25 mouse cellular contexts compared by ENCODE assay signal in genomic region chr11:51295742-51296141, GRCm38 (mm10). TPM values are rescaled to one million over a fixed set of nuclear protein-coding genes. Genes with fewer than 3 reads are reported as not detected.
DNase-seq lines count a peak whose midpoint lies in the region; ATAC-seq and TF ChIP-seq lines count a peak whose summit lies in the region.
"Had no signal": no experiment of that assay in that cellular context is flagged by ENCODE, and none has a peak within 500 bp of the region (broad histone marks: within the 10 kb centered on the region; RNA-seq: fewer than 3 reads in every experiment).

No protein-coding gene starts in this region.

- H3K4me1 ChIP-seq in heart, embryonic 10.5 days: peaks cover 4% of the 10 kb centered on the region; the same call in 1 of the 2 replicates
- H3K4me1 ChIP-seq in midbrain, postnatal 0 days (ENCODE audit: insufficient read depth, low read length): no peaks in the 10 kb centered on the region
- H3K4me1 ChIP-seq in midbrain, embryonic 16.5 days (ENCODE audit: control insufficient read depth, insufficient read depth, low read length): no peaks in the 10 kb centered on the region

- H3K9me3 ChIP-seq in heart, embryonic 10.5 days: peaks cover 4% of the 10 kb centered on the region
- H3K9me3 ChIP-seq in midbrain, postnatal 0 days (ENCODE audit: low read length): no peaks in the 10 kb centered on the region
- no peaks in the 10 kb centered on the region for H3K9me3 ChIP-seq in midbrain, embryonic 16.5 days (replicated peaks; ENCODE audit: control insufficient read depth, low read length, poor library complexity, severe bottlenecking)
- H3K9me3 ChIP-seq: embryonic facial prominence, embryonic 15.5 days; G1E; heart, embryonic 15.5 days; hindbrain, embryonic 15.5 days had no signal

- no peak overlapping the region for H3K27ac ChIP-seq in heart, embryonic 10.5 days
- no peak overlapping the region for H3K27ac ChIP-seq in midbrain, postnatal 0 days (ENCODE audit: low read depth, low read length)
- no peak overlapping the region for H3K27ac ChIP-seq in midbrain, embryonic 16.5 days (ENCODE audit: low read length)
- H3K27ac ChIP-seq: embryonic facial prominence, embryonic 15.5 days; gastrocnemius, adult 2 months; heart, embryonic 15.5 days; hindbrain, embryonic 10.5 days; hindbrain, embryonic 15.5 days had no signal

- ATAC-seq in midbrain, postnatal 0 days (ENCODE audit: low FRiP score): no peak; the same call in 1 of the 2 replicates
- ATAC-seq in midbrain, embryonic 16.5 days: no peak
- ATAC-seq: CD4-positive, CD25-positive, alpha-beta regulatory T cell, adult 4 months; inflammation-experienced regulatory T-cells, adult 6 months; intestine, postnatal 0 days had no signal

- intact Hi-C loops in heart, postnatal 25 days (cut with DNase I): no loop called here

- H3K27me3 ChIP-seq in heart, embryonic 10.5 days (ENCODE audit: insufficient read depth, poor library complexity, severe bottlenecking): peaks cover 27% of the 10 kb centered on the region
- H3K27me3 ChIP-seq in midbrain, postnatal 0 days (ENCODE audit: insufficient read depth, low read length): no peaks in the 10 kb centered on the region; the same call in 1 of the 2 replicates
- H3K27me3 ChIP-seq in midbrain, embryonic 16.5 days (ENCODE audit: control insufficient read depth, insufficient read depth, low read depth, low read length): no peaks in the 10 kb centered on the region

- TF ChIP-seq CTCF in midbrain, postnatal 0 days (IDR thresholded peaks at IDR 0.05): no peak

- no peak overlapping the region for H3K4me3 ChIP-seq in heart, embryonic 10.5 days
- H3K4me3 ChIP-seq in midbrain, postnatal 0 days (ENCODE audit: low read depth, low read length): no peak overlapping the region
- H3K4me3 ChIP-seq in midbrain, embryonic 16.5 days (ENCODE audit: low read depth, low read length): no peak overlapping the region
- H3K4me3 ChIP-seq: embryonic facial prominence, embryonic 15.5 days; erythroblast, embryonic 14.5 days; gastrocnemius, adult 2 months; heart, embryonic 15.5 days; hindbrain, embryonic 10.5 days; hindbrain, embryonic 15.5 days had no signal

- peaks cover 7% of the 10 kb centered on the region; the same call in 1 of the 2 replicates for H3K36me3 ChIP-seq in heart, embryonic 10.5 days
- H3K36me3 ChIP-seq in midbrain, postnatal 0 days (ENCODE audit: insufficient read depth, low read length): no peaks in the 10 kb centered on the region
- no peaks in the 10 kb centered on the region for H3K36me3 ChIP-seq in midbrain, embryonic 16.5 days (ENCODE audit: control insufficient read depth, insufficient read depth, low read length)
- H3K36me3 ChIP-seq: embryonic facial prominence, embryonic 15.5 days; G1E; heart, embryonic 15.5 days; hindbrain, embryonic 15.5 days had no signal

- WGBS in heart, embryonic 10.5 days: 87% methylated on average over 3 of the region's 3 CpGs
- 88% methylated on average over 3 of the region's 3 CpGs for WGBS in midbrain, postnatal 0 days
- 74% methylated on average over 3 of the region's 3 CpGs for WGBS in midbrain, embryonic 16.5 days

- no peak overlapping the region for H3K9ac ChIP-seq in midbrain, postnatal 0 days (replicated peaks; ENCODE audit: low read length, poor library complexity, severe bottlenecking)
- no peak overlapping the region for H3K9ac ChIP-seq in midbrain, embryonic 16.5 days (ENCODE audit: low read depth, low read length)
- H3K9ac ChIP-seq: embryonic facial prominence, embryonic 15.5 days; heart, embryonic 15.5 days; hindbrain, embryonic 15.5 days had no signal

- peak; percentile 29 to 54 for DNase-seq in cerebellum, postnatal 10 days
- DNase-seq in cerebellum, adult 11 months: no peak
- peak; percentile 58 for DNase-seq in heart, embryonic 10.5 days (ENCODE audit: low spot score)
- no peak for DNase-seq in heart, postnatal 25 days (ENCODE audit: low spot score)
- DNase-seq in midbrain, postnatal 0 days (ENCODE audit: low spot score): peak; percentile 49
- DNase-seq in adrenal gland, postnatal 10 days: no peak
- DNase-seq: adrenal gland, postnatal 14 days; B cell, adult 2 months; cerebellum, adult 2 months; embryo, embryonic 11 days; gastrocnemius, adult 2 months; gastrocnemius, postnatal 25 days; heart, postnatal 14 days had no signal

- H3K4me2 ChIP-seq in midbrain, postnatal 0 days (ENCODE audit: low read depth, low read length, poor library complexity, severe bottlenecking): no peak overlapping the region
- H3K4me2 ChIP-seq in midbrain, embryonic 16.5 days (ENCODE audit: low read length): no peak overlapping the region
- H3K4me2 ChIP-seq: embryonic facial prominence, embryonic 15.5 days; heart, embryonic 15.5 days; hindbrain, embryonic 15.5 days had no signal

RNA-seq across cellular contexts. Expression of gene Col23a1, which starts 6.0 kb away (rescaled TPM):
- polyA plus RNA-seq in heart, embryonic 10.5 days (2016; fragmentation: Nextera tagmentation; extraction: Ambion mirVana): 10.2 and 12.1 TPM in 2 replicates
- total RNA-seq in heart, postnatal 25 days (2021): 1 to 10 TPM; 1.0 to 1.6 TPM
- 10.7 and 13.5 TPM in 2 replicates for total RNA-seq in midbrain, postnatal 0 days (2014; rRNA removed)
- 4.2 and 4.5 TPM in 2 replicates for polyA plus RNA-seq in midbrain, postnatal 0 days (2015; fragmentation: Nextera tagmentation; extraction: Ambion mirVana)
- 3.0 and 4.1 TPM in 2 replicates for polyA plus RNA-seq in midbrain, embryonic 16.5 days (2015; fragmentation: Nextera tagmentation; extraction: Ambion mirVana)
- total RNA-seq in adrenal gland, postnatal 10 days (2021): 10 to 100 TPM in 1 of 2 experiments, 1 to 10 TPM in 1; 8.6 to 11.0 TPM
- polyA plus RNA-seq: erythroblast, embryonic 14.5 days had no signal

RNA-seq across cellular contexts. Expression of gene BC049762, which starts 32.9 kb away (rescaled TPM):
- polyA plus RNA-seq in heart, embryonic 10.5 days (2016; fragmentation: Nextera tagmentation; extraction: Ambion mirVana): 0.36 and 0.47 TPM in 2 replicates
- total RNA-seq in heart, postnatal 25 days (2021): under 1 TPM in 1 of 2 experiments, not detected in 1; 0.42 TPM
- total RNA-seq in midbrain, postnatal 0 days (2014; rRNA removed): 0.38 and 0.80 TPM in 2 replicates
- 0.39 and 0.49 TPM in 2 replicates for polyA plus RNA-seq in midbrain, postnatal 0 days (2015; fragmentation: Nextera tagmentation; extraction: Ambion mirVana)
- polyA plus RNA-seq in midbrain, embryonic 16.5 days (2015; fragmentation: Nextera tagmentation; extraction: Ambion mirVana): 0.34 and 0.48 TPM in 2 replicates
- under 1 TPM; 0.63 to 0.82 TPM for total RNA-seq in adrenal gland, postnatal 10 days (2021)
- total RNA-seq: common myeloid progenitor, adult 5-6 weeks; G1E; gastrocnemius, adult 2 months; gastrocnemius, postnatal 25 days; heart, postnatal 14 days had no signal
- polyA plus RNA-seq: embryonic facial prominence, embryonic 11.5 days; erythroblast, embryonic 14.5 days; G1E; hindbrain, embryonic 10.5 days; inflammation-experienced regulatory T-cells, adult 6 months had no signal

RNA-seq across cellular contexts. Expression of gene Clk4, which starts 34.2 kb away (rescaled TPM):
- 71.2 and 86.8 TPM in 2 replicates for polyA plus RNA-seq in heart, embryonic 10.5 days (2016; fragmentation: Nextera tagmentation; extraction: Ambion mirVana)
- 10 to 100 TPM; 40.4 to 43.4 TPM for total RNA-seq in heart, postnatal 25 days (2021)
- 79.8 and 102 TPM in 2 replicates for total RNA-seq in midbrain, postnatal 0 days (2014; rRNA removed)
- 99.4 and 103 TPM in 2 replicates for polyA plus RNA-seq in midbrain, postnatal 0 days (2015; fragmentation: Nextera tagmentation; extraction: Ambion mirVana)
- polyA plus RNA-seq in midbrain, embryonic 16.5 days (2015; fragmentation: Nextera tagmentation; extraction: Ambion mirVana): 137 and 160 TPM in 2 replicates
- total RNA-seq in adrenal gland, postnatal 10 days (2021): 10 to 100 TPM; 61.2 to 87.1 TPM

Comparison
In these comparisons a context has a peak if more than half of its experiments do, and no peak if none do; other contexts are left out.
1. DNase-seq: peak in cerebellum, postnatal 10 days (2 of 2), heart, embryonic 10.5 days (single experiment) and midbrain, postnatal 0 days (single experiment); none in cerebellum, adult 11 months (single experiment), heart, postnatal 25 days (single experiment) and adrenal gland, postnatal 10 days (single experiment).